Mouse (Mus musculus) telencephalon, adult 2 months (tissue): ENCODE measurements around the gene Magi2.
"Not testable (repeated sequence)": the region's sequence is repeated elsewhere in the genome, so short reads cannot be mapped to it uniquely, and the experiment has no call there.

Experiments
- DNase-seq: peaks from one replicate; pipeline ENCODE4 v3.0.0-alpha.2; 2011; ENCODE audit warnings: low read depth, low spot score

The Magi2 gene

GRCm38 (mm10) chr5:19226866-19227243 lies at the start of gene Magi2:
TSS of gene Magi2 (plus strand) at chr5:19227036.
- DNase-seq: no peak

GRCm38 (mm10) chr5:19178594-19178993 lies 48.2 kb upstream of the Magi2 start:
- DNase-seq: no peak

DNA sequence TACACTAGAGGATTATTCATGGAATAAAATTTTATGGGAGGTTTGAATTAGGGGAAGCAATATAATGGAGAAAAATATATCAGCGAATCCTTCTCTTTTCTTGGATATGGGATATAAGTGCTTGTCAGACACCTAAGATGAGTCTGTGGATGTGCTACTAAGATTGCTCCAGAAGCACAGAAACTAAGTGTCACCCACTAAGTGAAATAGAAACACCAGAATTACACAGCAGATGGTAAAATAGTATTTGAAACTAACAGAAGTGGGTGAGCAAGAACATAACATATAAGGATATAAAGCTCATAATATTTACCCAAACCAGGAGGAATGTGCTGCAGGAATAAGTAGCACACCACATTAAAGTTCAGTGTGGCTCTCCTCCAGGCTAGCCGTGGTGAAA lies 40.7 kb upstream of the Magi2 start:
- peak; percentile 34 for DNase-seq

DNA sequence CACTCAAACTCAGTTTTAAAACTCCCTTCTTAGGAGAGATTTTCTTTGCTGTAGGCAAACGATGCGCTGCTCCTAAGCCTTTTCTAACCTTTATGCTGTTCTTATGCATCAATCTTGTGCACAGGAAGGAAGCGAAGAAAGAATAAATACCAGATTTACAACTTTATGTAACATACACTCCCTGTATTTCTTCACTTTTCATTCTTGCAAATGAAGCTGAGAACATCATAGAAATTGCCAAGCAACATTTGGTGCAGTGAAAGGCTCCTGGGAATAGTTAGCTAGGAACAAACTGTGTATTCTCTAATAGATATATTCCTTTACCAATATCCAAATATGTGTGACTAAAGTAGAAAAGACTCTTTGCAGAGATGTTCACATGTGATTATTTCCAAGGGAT lies 15.2 kb upstream of the Magi2 start:
- DNase-seq: peak; percentile 1

- peak; percentile 89 for DNase-seq
Observed at GRCm38 (mm10) chr5:19226144-19226865, 531 bp upstream of the Magi2 start.

DNA sequence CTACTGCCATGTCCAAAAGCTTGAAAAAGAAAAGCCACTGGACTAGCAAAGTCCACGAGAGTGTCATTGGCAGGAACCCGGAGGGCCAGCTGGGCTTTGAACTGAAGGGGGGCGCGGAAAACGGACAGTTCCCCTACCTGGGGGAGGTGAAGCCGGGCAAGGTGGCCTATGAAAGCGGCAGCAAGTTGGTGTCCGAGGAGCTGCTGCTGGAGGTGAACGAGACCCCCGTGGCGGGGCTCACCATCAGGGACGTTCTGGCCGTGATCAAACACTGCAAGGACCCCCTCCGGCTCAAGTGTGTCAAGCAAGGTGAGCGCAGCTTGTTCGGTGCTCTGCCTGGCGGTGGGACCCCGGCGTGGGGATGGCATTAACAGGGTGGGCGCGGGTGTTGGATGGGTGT lies 445 bp downstream of the Magi2 start:
- no peak for DNase-seq

DNA sequence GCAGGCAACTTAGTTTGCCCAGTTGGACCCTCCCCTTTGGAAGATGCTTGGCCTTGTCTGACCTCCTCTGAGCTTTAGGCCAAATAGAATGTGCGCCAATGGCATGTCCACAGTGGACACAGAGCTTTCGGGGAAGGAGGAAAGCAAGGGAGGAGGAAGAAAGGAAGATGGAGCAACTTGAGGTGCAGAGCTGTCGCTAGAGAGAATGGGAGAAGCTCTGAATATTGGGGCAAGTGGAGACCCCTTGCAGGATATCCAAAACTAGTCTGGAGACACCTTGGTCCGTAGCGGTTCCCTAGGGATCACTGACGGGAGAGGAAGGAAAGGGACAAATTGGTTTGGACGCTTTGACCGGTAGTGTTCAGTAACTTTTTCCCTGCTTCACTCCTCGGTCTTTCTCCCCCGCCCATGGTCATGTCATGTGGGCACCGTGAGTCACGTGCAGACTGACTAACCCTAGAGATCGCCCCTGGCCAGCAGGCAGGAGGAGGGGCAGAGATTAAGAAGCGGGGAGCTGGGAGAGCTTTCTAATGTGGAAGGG lies 1.0 kb downstream of the Magi2 start:
- DNase-seq: peak; percentile 43

DNA sequence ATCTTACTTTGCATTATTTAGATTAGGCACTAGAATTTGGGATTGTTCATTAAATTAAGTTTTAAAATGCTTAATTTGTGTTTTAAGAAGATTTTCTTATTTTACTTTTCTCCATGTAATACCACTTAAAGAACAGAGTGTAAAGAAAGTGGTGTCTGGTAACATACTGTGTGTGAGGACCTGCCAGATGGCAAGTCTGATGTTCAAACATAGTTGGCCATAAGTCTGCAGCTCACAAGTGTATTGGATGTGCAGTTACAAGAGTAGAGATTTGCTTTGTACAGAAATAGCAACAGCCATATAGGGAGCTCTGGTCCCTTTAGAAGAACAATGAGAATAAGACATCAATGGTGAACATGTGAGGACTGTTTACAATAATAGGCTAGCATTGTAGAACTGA lies 15.0 kb downstream of the Magi2 start:
- no peak for DNase-seq

DNA sequence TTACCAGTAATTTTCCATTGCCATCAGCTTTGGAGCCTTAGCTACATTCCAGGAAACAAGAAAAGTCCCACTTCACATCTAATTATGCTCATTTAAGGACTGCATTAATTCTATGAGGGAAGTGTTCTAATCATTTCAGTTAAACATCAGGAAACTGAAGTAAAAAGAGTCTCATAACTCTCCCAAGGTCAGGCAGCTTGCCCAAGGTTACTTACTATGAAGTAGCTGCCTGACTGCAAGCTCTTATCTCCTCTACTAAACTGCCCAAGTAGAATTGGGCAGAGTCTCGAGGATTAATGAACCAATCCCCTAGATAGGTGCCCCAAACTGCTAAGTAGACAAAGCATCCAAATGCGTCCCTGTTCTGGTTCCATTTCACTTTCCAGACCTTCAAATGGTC lies 19.6 kb downstream of the Magi2 start:
- no peak for DNase-seq

DNA sequence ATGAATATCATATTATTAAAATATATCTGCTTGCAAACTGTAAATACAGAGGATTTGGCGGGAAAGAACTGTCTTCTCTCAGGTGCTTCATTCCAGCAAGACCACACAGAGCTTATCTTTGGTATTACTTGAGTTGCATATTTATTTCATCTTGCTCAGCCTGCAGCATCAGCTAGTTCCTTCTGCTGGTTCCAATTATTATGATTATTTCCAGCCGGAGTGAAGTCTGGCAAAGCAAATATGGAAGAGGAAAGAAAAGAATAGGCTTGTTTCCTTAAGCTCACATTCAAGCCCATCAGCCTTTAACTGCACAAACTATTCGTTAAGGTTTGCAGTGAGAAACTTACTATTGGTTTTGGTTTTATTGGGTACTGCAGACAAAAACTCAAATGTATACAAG lies 20.4 kb downstream of the Magi2 start:
- DNase-seq: no peak

DNA sequence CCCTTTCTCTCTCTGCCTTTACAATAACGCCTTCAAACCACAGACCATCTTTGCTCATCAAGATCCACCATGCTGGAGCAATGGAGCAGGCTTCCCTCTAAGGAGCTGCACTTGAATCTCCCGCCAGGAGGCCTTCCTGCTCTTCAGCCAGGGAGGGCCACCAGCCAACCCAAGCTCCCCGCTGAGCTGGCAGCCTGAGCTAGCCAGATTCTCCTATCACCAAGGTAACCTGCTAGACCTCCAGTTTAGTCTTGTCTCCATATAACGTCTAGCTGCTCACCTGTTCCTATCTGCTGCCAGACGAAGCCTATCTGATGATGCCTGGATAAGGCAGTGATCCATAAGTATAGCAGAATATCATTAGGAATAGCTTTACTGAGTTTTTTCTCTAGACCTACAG lies 36.0 kb downstream of the Magi2 start:
- no peak for DNase-seq

- DNase-seq: no peak
Observed at GRCm38 (mm10) chr5:19264627-19265026, 37.8 kb downstream of the Magi2 start.

GRCm38 (mm10) chr5:19292581-19292980 lies 65.7 kb downstream of the Magi2 start:
- no peak for DNase-seq

- DNase-seq: no peak
Observed at GRCm38 (mm10) chr5:19306656-19307055, 79.8 kb downstream of the Magi2 start.

DNA sequence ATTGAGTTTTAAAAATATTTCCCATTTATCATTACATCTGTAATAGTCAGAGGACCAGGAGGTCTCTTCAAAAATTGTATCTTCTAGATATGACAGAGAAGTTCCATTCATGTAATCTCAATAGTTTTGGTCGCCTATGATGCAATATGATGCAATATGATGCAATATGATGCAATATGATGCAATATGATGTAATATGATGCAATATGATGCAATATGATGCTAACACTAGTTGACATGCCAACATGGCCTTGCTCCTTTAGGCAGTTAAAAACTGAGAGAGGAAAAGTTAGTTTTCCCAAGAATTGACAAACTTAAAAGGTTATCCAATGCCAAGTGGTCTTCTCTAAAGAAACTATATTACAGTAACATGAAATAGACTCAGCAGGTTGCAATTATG lies 83.0 kb downstream of the Magi2 start:
- no peak for DNase-seq

- DNase-seq: peak; percentile 41
Observed at GRCm38 (mm10) chr5:19322532-19322931, 95.7 kb downstream of the Magi2 start.

- no peak for DNase-seq
Observed at GRCm38 (mm10) chr5:19337561-19337960, 110.7 kb downstream of the Magi2 start.

GRCm38 (mm10) chr5:19368175-19368574 lies 141.3 kb downstream of the Magi2 start:
- no peak for DNase-seq

DNA sequence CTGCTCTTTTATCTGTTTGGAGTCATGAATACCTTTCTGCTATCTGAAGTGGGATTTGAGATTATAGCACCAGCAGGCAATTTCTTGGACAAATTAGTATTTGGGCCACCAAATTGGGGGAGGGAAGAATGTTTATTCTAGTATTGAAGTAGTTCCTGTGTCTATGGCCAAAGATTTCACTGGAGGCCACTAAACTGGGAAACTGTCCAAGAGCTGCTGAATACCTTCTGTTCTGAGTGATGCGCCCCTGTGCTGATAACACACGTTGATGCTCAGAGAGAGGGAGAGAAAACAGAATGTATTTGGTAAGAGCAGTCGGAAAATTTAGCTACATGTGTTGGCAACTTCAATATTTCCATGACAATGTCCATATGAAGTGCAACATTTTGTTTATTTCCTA lies 169.0 kb downstream of the Magi2 start:
- no peak for DNase-seq

DNA sequence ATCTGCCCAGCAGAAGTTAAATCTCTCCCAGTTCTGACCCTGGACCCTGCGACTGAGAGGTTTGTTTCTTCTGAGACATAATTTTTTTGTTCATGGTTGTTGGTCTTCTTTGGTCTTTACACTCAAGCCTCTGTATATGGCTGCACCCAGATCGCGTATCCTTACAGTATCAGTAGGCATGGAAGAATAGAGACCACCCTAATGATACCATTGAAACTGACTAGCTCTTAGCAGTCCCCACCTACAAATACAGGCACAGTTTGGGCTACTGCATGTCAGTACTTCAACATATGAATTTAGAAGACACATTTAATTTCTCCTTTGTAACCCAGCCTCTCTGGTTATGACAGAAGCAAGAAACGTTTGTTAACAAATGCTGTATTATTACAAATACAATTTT lies 173.5 kb downstream of the Magi2 start:
- no peak for DNase-seq

- peak; percentile 8 for DNase-seq
Observed at GRCm38 (mm10) chr5:19400738-19401408, 174.0 kb downstream of the Magi2 start.

- not testable (repeated sequence) for DNase-seq
Observed at GRCm38 (mm10) chr5:19404268-19404667, 177.4 kb downstream of the Magi2 start.

- no peak for DNase-seq
Observed at GRCm38 (mm10) chr5:19414556-19414955, 187.7 kb downstream of the Magi2 start.
